Mouse (Mus musculus): ENCODE results near the gene Dock2. TPM values are rescaled to one million over a fixed set of nuclear protein-coding genes. Genes with fewer than 3 reads are reported as not detected.
A peak's percentile ranks its signal among the peaks of the same experiment; 100 is the strongest.

The Dock2 gene
- polyA plus RNA-seq, 1 experiment from 2014 or later, result 0.53 TPM

- H3K9ac ChIP-seq (replicated peaks; ENCODE audit: low read length), result no peak overlapping the region
- 81% methylated on average over 1 of the region's 1 CpGs for WGBS
- no peak overlapping the region for H3K27ac ChIP-seq (replicated peaks; ENCODE audit: low read depth, low read length)
- no peak overlapping the region for H3K4me3 ChIP-seq (ENCODE audit: low read depth, low read length)
- no peak overlapping the region for H3K4me2 ChIP-seq (ENCODE audit: low read depth, low read length)
- no peak for ATAC-seq (replicated peaks; ENCODE audit: insufficient number of reproducible peaks, low FRiP score, low TSS enrichment, low read depth)
- H3K27me3 ChIP-seq (ENCODE audit: control insufficient read depth, insufficient read depth, low read length), result no peaks in the 10 kb centered on the region
- DNase-seq (ENCODE audit: low spot score), result no peak
- no peaks in the 10 kb centered on the region for H3K9me3 ChIP-seq (replicated peaks; ENCODE audit: control insufficient read depth, low read length)
- H3K36me3 ChIP-seq (replicated peaks; ENCODE audit: control insufficient read depth, insufficient read depth, low read depth, low read length), result no peaks in the 10 kb centered on the region
- H3K4me1 ChIP-seq (ENCODE audit: control insufficient read depth, insufficient read depth, low read length), result no peaks in the 10 kb centered on the region
Measured at GRCm38 (mm10) chr11:34337907-34338306, 445.8 kb downstream of the Dock2 start.

- no peak overlapping the region for H3K27ac ChIP-seq (replicated peaks; ENCODE audit: low read depth, low read length)
- no peak overlapping the region for H3K4me2 ChIP-seq (ENCODE audit: low read depth, low read length)
- ATAC-seq (replicated peaks; ENCODE audit: insufficient number of reproducible peaks, low FRiP score, low TSS enrichment, low read depth), result no peak
Measured at GRCm38 (mm10) chr11:34332344-34333031, 451.2 kb downstream of the Dock2 start.

GRCm38 (mm10) chr11:34323664-34324063, 460.0 kb downstream of the Dock2 start:
- no peaks in the 10 kb centered on the region for H3K27me3 ChIP-seq (ENCODE audit: control insufficient read depth, insufficient read depth, low read length)
- ATAC-seq (replicated peaks; ENCODE audit: insufficient number of reproducible peaks, low FRiP score, low TSS enrichment, low read depth), result no peak
- no peaks in the 10 kb centered on the region for H3K36me3 ChIP-seq (replicated peaks; ENCODE audit: control insufficient read depth, insufficient read depth, low read depth, low read length)
- no peak for DNase-seq (ENCODE audit: low spot score)
- H3K4me2 ChIP-seq (ENCODE audit: low read depth, low read length), result no peak overlapping the region
- no peak overlapping the region for H3K4me3 ChIP-seq (ENCODE audit: low read depth, low read length)
- WGBS, result 78% methylated on average over 8 of the region's 8 CpGs
- H3K9me3 ChIP-seq (replicated peaks; ENCODE audit: control insufficient read depth, low read length), result no peaks in the 10 kb centered on the region
- no peaks in the 10 kb centered on the region for H3K4me1 ChIP-seq (ENCODE audit: control insufficient read depth, insufficient read depth, low read length)
- no peak overlapping the region for H3K27ac ChIP-seq (replicated peaks; ENCODE audit: low read depth, low read length)
- H3K9ac ChIP-seq (replicated peaks; ENCODE audit: low read length), result no peak overlapping the region

More at GRCm38 (mm10) chr11:34332344-34333031, 451.2 kb downstream of the Dock2 start:
- Histone ChIP-seq H3K9me3 (replicated peaks; ENCODE audit: control insufficient read depth, low read length) (no peaks in the 10 kb centered on the region), H3K4me3 (ENCODE audit: low read depth, low read length) (no peak overlapping the region), H3K4me1 (ENCODE audit: control insufficient read depth, insufficient read depth, low read length) (no peaks in the 10 kb centered on the region), H3K27me3 (ENCODE audit: control insufficient read depth, insufficient read depth, low read length) (no peaks in the 10 kb centered on the region), H3K9ac (replicated peaks; ENCODE audit: low read length) (no peak overlapping the region), H3K36me3 (replicated peaks; ENCODE audit: control insufficient read depth, insufficient read depth, low read depth, low read length) (no peaks in the 10 kb centered on the region)
- 72% methylated on average over 7 of the region's 7 CpGs for WGBS
- DNase-seq (ENCODE audit: low spot score), result no peak

- H3K27me3 ChIP-seq (ENCODE audit: control insufficient read depth, insufficient read depth, low read length), result no peaks in the 10 kb centered on the region; the same call in 1 of the 2 replicates
- H3K9me3 ChIP-seq (replicated peaks; ENCODE audit: control insufficient read depth, low read length), result no peaks in the 10 kb centered on the region
Measured at GRCm38 (mm10) chr11:34319282-34319681, 464.4 kb downstream of the Dock2 start.

GRCm38 (mm10) chr11:34317001-34317400, 466.7 kb downstream of the Dock2 start:
- Histone ChIP-seq H3K4me1 (ENCODE audit: control insufficient read depth, insufficient read depth, low read length) (no peaks in the 10 kb centered on the region), H3K36me3 (replicated peaks; ENCODE audit: control insufficient read depth, insufficient read depth, low read depth, low read length) (no peaks in the 10 kb centered on the region), H3K27me3 (ENCODE audit: control insufficient read depth, insufficient read depth, low read length) (no peaks in the 10 kb centered on the region; the same call in 1 of the 2 replicates), H3K4me3 (ENCODE audit: low read depth, low read length) (no peak overlapping the region), H3K4me2 (ENCODE audit: low read depth, low read length) (no peak overlapping the region), H3K9ac (replicated peaks; ENCODE audit: low read length) (no peak overlapping the region), H3K9me3 (replicated peaks; ENCODE audit: control insufficient read depth, low read length) (no peaks in the 10 kb centered on the region), H3K27ac (replicated peaks; ENCODE audit: low read depth, low read length) (no peak overlapping the region)
- ATAC-seq (replicated peaks; ENCODE audit: insufficient number of reproducible peaks, low FRiP score, low TSS enrichment, low read depth), result no peak
- 83% methylated on average over 8 of the region's 8 CpGs for WGBS
- DNase-seq (ENCODE audit: low spot score), result no peak

More at GRCm38 (mm10) chr11:34319282-34319681, 464.4 kb downstream of the Dock2 start:
- Histone ChIP-seq H3K9ac (replicated peaks; ENCODE audit: low read length) (no peak overlapping the region), H3K4me2 (ENCODE audit: low read depth, low read length) (no peak overlapping the region), H3K4me3 (ENCODE audit: low read depth, low read length) (no peak overlapping the region), H3K36me3 (replicated peaks; ENCODE audit: control insufficient read depth, insufficient read depth, low read depth, low read length) (no peaks in the 10 kb centered on the region), H3K4me1 (ENCODE audit: control insufficient read depth, insufficient read depth, low read length) (no peaks in the 10 kb centered on the region), H3K27ac (replicated peaks; ENCODE audit: low read depth, low read length) (no peak overlapping the region)
- ATAC-seq (replicated peaks; ENCODE audit: insufficient number of reproducible peaks, low FRiP score, low TSS enrichment, low read depth) (no peak), DNase-seq (ENCODE audit: low spot score) (no peak)
- 57% methylated on average over 1 of the region's 1 CpGs for WGBS

GRCm38 (mm10) chr11:34316176-34316575, 467.5 kb downstream of the Dock2 start:
- WGBS, result 64% methylated on average over 10 of the region's 10 CpGs
- H3K27ac ChIP-seq (replicated peaks; ENCODE audit: low read depth, low read length), result no peak overlapping the region
- H3K36me3 ChIP-seq (replicated peaks; ENCODE audit: control insufficient read depth, insufficient read depth, low read depth, low read length), result no peaks in the 10 kb centered on the region
- DNase-seq (ENCODE audit: low spot score) (no peak), ATAC-seq (replicated peaks; ENCODE audit: insufficient number of reproducible peaks, low FRiP score, low TSS enrichment, low read depth) (no peak)
- H3K27me3 ChIP-seq (ENCODE audit: control insufficient read depth, insufficient read depth, low read length), result no peaks in the 10 kb centered on the region; the same call in 1 of the 2 replicates
- no peak overlapping the region for H3K9ac ChIP-seq (replicated peaks; ENCODE audit: low read length)
- no peak overlapping the region for H3K4me3 ChIP-seq (ENCODE audit: low read depth, low read length)
- H3K9me3 ChIP-seq (replicated peaks; ENCODE audit: control insufficient read depth, low read length), result no peaks in the 10 kb centered on the region
- no peak overlapping the region for H3K4me2 ChIP-seq (ENCODE audit: low read depth, low read length)
- no peaks in the 10 kb centered on the region for H3K4me1 ChIP-seq (ENCODE audit: control insufficient read depth, insufficient read depth, low read length)

- H3K9me3 ChIP-seq (replicated peaks; ENCODE audit: control insufficient read depth, low read length), result no peaks in the 10 kb centered on the region
Measured at GRCm38 (mm10) chr11:34315383-34315782, 468.3 kb downstream of the Dock2 start.

GRCm38 (mm10) chr11:34314534-34315379, 468.9 kb downstream of the Dock2 start, which contains the start of gene Fam196b:
Gene Fam196b (plus strand): TSS chr11:34314822.
- H3K27ac ChIP-seq (replicated peaks; ENCODE audit: low read depth, low read length), result no peak within 1 kb of the TSS
- H3K27me3 ChIP-seq (ENCODE audit: control insufficient read depth, insufficient read depth, low read length), result no peaks in the 10 kb centered on the region; the same call in 1 of the 2 replicates
- ATAC-seq (replicated peaks; ENCODE audit: insufficient number of reproducible peaks, low FRiP score, low TSS enrichment, low read depth) (no peak; the same call in 1 of the 2 replicates), DNase-seq (ENCODE audit: low spot score) (peak; percentile 80)
- no peaks in the 10 kb centered on the region for H3K36me3 ChIP-seq (replicated peaks; ENCODE audit: control insufficient read depth, insufficient read depth, low read depth, low read length)
- peak within 1 kb of the TSS; percentile 22 for H3K4me3 ChIP-seq (ENCODE audit: low read depth, low read length)
- 2% methylated on average over 13 of the region's 13 CpGs for WGBS
- H3K9ac ChIP-seq (replicated peaks; ENCODE audit: low read length), result no peak within 1 kb of the TSS
- H3K4me2 ChIP-seq (ENCODE audit: low read depth, low read length), result peak within 1 kb of the TSS; percentile 46
- H3K9me3 ChIP-seq (replicated peaks; ENCODE audit: control insufficient read depth, low read length), result no peaks in the 10 kb centered on the region
- H3K4me1 ChIP-seq (ENCODE audit: control insufficient read depth, insufficient read depth, low read length), result no peaks in the 10 kb centered on the region

More at GRCm38 (mm10) chr11:34315383-34315782, 468.3 kb downstream of the Dock2 start:
- ATAC-seq (replicated peaks; ENCODE audit: insufficient number of reproducible peaks, low FRiP score, low TSS enrichment, low read depth), result no peak
- Histone ChIP-seq H3K4me3 (ENCODE audit: low read depth, low read length) (peak overlapping the region; percentile 22), H3K36me3 (replicated peaks; ENCODE audit: control insufficient read depth, insufficient read depth, low read depth, low read length) (no peaks in the 10 kb centered on the region), H3K4me2 (ENCODE audit: low read depth, low read length) (no peak overlapping the region), H3K9ac (replicated peaks; ENCODE audit: low read length) (no peak overlapping the region), H3K27me3 (ENCODE audit: control insufficient read depth, insufficient read depth, low read length) (no peaks in the 10 kb centered on the region; the same call in 1 of the 2 replicates), H3K27ac (replicated peaks; ENCODE audit: low read depth, low read length) (no peak overlapping the region), H3K4me1 (ENCODE audit: control insufficient read depth, insufficient read depth, low read length) (no peaks in the 10 kb centered on the region)
- 22% methylated on average over 5 of the region's 5 CpGs for WGBS
- no peak for DNase-seq (ENCODE audit: low spot score)

Measured in embryonic facial prominence, embryonic 11.5 days (tissue).